Mouse (Mus musculus) heart, adult 2 months (tissue): ENCODE data around the gene Dennd6a.

Source experiments
- CTCF ChIP-seq: fragments of 200-600 bp; IDR thresholded peaks from 2 replicates; pipeline ENCODE4 v1.8.1; 2022; ENCODE audit warnings: antibody characterized with exemption, mild to moderate bottlenecking, moderate library complexity
- EP300 ChIP-seq: fragments of 200-500 bp; IDR thresholded peaks from 2 replicates; pipeline ENCODE4 v1.6.1; 2011; ENCODE audit warnings: low read depth, low read length, control low read depth; ENCODE audit not compliant: insufficient read depth
- POLR2A ChIP-seq: fragments of 200-500 bp; IDR thresholded peaks from 2 replicates; pipeline ENCODE4 v1.6.1; 2011; ENCODE audit warnings: mild to moderate bottlenecking, low read depth, low read length, control low read depth; ENCODE audit not compliant: insufficient read depth

DNA sequence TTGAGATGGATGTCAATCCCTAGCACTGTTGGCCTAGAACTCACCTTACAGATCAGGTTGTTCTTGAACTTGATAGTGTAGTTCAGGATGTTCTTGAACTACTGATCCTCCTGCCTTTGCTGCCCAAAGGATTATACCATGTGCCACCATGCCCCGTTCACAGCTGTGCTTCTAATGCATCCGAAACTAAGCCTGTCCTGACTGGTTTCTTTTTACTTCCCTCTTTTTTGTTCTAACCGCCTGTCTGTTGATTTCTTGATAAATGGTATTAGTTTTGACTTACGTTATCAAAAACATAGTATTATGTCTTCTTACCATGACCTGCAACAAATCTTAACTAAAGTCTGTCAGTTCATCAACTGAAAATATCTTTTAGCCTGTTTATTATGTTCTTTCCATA lies 37.0 kb downstream of the Dennd6a start:
- TF ChIP-seq CTCF (no peak), EP300 (no peak), POLR2A (no peak)
